Mouse (Mus musculus) limb, embryonic 13.5 days (tissue): Measurements from ENCODE around the gene Met. TPM values are rescaled to one million over a fixed set of nuclear protein-coding genes. Genes with fewer than 3 reads are reported as not detected.

Experiments used
- ATAC-seq: fragments of 200-750 bp; cut with Nextera tagmentation; 2 replicates; pipeline ENCODE4 v1.8.0; 2017; ENCODE audit warnings: low read depth, moderate number of reproducible peaks, moderate TSS enrichment; ENCODE audit not compliant: low FRiP score
- H3K27ac ChIP-seq: fragments of 300-500 bp; sonication (generic); 2 replicates; pipeline ENCODE4 v1.5.1; 2015; ENCODE audit warnings: inconsistent platforms, mild to moderate bottlenecking, moderate library complexity
- H3K27me3 ChIP-seq: fragments of 300-500 bp; sonication (generic); 2 replicates; pipeline ENCODE4 v1.6.1; 2015; ENCODE audit warnings: mild to moderate bottlenecking, inconsistent platforms
- H3K36me3 ChIP-seq: fragments of 300-500 bp; sonication (generic); 2 replicates; pipeline ENCODE4 v1.6.1; 2015; ENCODE audit warnings: inconsistent platforms, mild to moderate bottlenecking, moderate library complexity
- H3K4me1 ChIP-seq: fragments of 300-500 bp; sonication (generic); 2 replicates; pipeline ENCODE4 v1.6.1; 2015; ENCODE audit warnings: inconsistent platforms
- H3K4me2 ChIP-seq: fragments of 300-500 bp; sonication (generic); replicated peaks from 2 replicates; pipeline ENCODE4 v1.6.1; 2015; ENCODE audit warnings: inconsistent platforms, mild to moderate bottlenecking, moderate library complexity
- H3K4me3 ChIP-seq: fragments of 300-500 bp; sonication (generic); 2 replicates; pipeline ENCODE4 v1.5.1; 2015; ENCODE audit warnings: moderate library complexity, mild to moderate bottlenecking, inconsistent platforms
- H3K9ac ChIP-seq: fragments of 300-500 bp; sonication (generic); 2 replicates; pipeline ENCODE4 v1.6.1; 2015; ENCODE audit warnings: mild to moderate bottlenecking, inconsistent platforms
- H3K9me3 ChIP-seq: fragments of 300-500 bp; sonication (generic); 2 replicates; pipeline ENCODE4 v1.6.1; 2016; ENCODE audit warnings: inconsistent platforms
- WGBS: fragments of 180-500 bp; shearing (Covaris S2); methylation state at CpG from one replicate; pipeline ENCODE4 v1.1.7; 2015; 5-methylcytosine and 5-hydroxymethylcytosine counted together
- polyA plus RNA-seq: library from polyadenylated mRNA; unstranded; fragments of >200 nt; fragmentation: Nextera tagmentation; extraction: Ambion mirVana; gene quantifications from 2 replicates; pipeline ENCODE4 v1.2.1, GENCODE M21; 2015

Met gene
- polyA plus RNA-seq = 3.9 and 4.4 TPM in 2 replicates

DNA sequence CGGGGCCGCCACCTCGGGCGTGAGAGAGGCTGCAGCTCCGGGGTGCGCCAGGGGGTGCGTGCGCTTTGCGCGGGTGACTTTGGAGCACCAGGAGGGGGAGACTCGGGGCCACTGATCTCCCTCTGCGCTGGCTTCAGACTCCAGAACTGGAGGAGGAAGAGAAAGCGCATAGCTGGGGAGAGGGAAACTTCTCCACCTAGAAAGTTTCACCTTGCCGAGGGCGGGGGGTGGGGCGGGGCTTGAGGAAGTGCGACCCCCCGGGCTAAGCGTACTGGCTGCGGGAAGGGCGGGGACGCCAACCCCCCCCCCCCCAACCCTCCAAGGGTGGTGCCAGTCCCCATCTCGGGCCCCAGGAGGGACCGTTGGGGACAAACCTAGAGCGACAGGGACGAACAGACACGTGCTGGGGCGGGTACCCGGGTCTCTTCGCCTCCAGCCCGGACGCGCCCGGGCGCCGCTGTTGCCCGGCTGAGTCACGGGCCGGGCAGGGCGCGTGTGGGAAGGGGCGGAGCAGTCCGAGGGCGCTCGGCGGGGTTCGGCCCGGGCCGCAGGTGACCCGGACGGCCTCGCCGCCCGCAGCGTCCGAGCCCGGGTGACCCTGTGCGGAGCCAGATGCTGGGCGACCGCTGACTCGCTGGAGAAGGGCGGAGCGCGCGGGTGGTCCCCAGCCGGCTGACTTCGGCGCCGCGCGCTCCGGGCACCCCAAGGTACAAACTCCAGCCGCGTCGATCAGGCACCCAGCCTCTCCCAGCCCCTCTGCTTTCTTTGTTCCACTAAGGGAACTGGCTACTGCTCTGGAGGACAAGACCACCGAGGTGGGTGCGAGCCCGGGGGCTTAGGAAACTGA lies at the start of gene Met:
Gene Met, plus strand, starts transcription at position 367 of the 847 bp plus-strand sequence.
- no peaks in the 10 kb centered on the region for H3K9me3 ChIP-seq
- H3K27me3 ChIP-seq = peaks cover 49% of the 10 kb centered on the region
- peak; percentile 83 for ATAC-seq
- peak within 1 kb of the TSS; percentile 60 for H3K9ac ChIP-seq
- no peaks in the 10 kb centered on the region for H3K36me3 ChIP-seq
- peak within 1 kb of the TSS; percentile 67 for H3K4me3 ChIP-seq
- WGBS = under 1% methylated on average over 53 of the region's 78 CpGs
- peak within 1 kb of the TSS; percentile 89 for H3K4me2 ChIP-seq
- H3K4me1 ChIP-seq = peaks cover 10% of the 10 kb centered on the region
- H3K27ac ChIP-seq = no peak within 1 kb of the TSS

DNA sequence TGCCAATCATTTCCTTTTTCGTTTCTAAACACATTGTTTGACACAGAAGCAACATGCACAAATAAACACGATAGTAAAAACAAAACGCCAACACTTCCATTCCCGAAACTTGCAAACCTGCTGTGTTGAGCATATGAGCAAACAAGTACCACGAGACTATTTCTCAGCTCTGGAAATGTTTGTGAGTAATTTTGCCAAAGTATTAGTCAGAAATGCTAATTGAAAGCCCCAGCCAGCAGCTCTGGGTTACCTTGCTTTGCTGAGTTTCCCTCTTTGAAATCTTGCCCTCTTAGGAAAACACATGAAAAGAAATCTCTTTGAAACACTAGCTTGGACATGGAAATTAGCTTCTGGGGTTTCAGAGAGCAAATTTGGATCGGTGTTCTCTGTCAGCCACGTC lies 45.4 kb upstream of the Met start:
- H3K4me1 ChIP-seq = no peaks in the 10 kb centered on the region
- H3K9me3 ChIP-seq = no peaks in the 10 kb centered on the region
- no peak overlapping the region for H3K27ac ChIP-seq
- no peak overlapping the region for H3K4me2 ChIP-seq
- ATAC-seq = no peak
- no peaks in the 10 kb centered on the region for H3K36me3 ChIP-seq
- no peak overlapping the region for H3K9ac ChIP-seq
- WGBS = 71% methylated on average over 7 of the region's 7 CpGs
- no peaks in the 10 kb centered on the region for H3K27me3 ChIP-seq
- no peak overlapping the region for H3K4me3 ChIP-seq

DNA sequence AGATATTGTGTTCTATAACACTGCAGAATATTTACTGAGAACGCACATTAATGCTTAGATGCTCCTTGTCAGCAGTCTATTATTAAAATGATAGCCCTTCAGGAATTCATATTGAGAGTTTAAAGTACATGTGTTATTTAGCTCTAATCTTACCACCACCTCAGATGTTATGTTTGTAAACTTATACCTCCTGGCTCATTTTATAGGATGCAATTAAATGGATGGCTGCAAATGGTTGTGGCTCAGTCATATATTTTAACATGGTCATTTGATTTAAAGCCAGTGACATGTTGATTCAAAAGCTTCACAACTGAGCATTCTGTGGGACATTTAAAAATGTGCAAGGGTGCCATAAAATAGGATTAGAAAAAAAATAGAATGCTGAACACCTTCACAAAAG lies 41.2 kb upstream of the Met start:
- Histone ChIP-seq H3K4me2 (no peak overlapping the region), H3K36me3 (no peaks in the 10 kb centered on the region), H3K27ac (no peak overlapping the region), H3K4me3 (no peak overlapping the region), H3K9me3 (no peaks in the 10 kb centered on the region), H3K27me3 (no peaks in the 10 kb centered on the region), H3K9ac (no peak overlapping the region), H3K4me1 (no peaks in the 10 kb centered on the region)
- 52% methylated on average over 1 of the region's 1 CpGs for WGBS
- ATAC-seq = no peak

DNA sequence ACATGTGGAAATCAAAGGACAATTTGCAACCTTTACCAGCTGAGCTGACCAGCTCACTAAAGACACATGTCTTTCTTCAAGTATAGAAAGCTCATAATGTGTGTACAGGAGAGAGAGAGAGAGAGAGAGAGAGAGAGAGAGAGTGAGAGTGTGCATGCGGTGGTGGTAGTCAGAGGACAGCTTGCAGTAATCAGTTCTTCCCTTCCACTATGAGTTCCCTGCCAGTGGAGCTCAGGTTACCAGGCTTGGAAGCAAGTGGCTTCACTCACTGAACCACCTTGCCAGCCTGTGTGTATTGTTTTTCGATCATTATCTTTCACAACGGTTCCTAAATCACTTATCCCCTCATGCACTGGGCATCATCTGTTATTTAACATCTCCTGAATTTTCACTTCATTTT lies 34.6 kb upstream of the Met start:
- peak; percentile 67 for ATAC-seq
- Histone ChIP-seq H3K27ac (no peak overlapping the region), H3K9ac (no peak overlapping the region), H3K9me3 (no peaks in the 10 kb centered on the region), H3K36me3 (no peaks in the 10 kb centered on the region), H3K4me3 (no peak overlapping the region), H3K4me1 (no peaks in the 10 kb centered on the region), H3K4me2 (no peak overlapping the region), H3K27me3 (no peaks in the 10 kb centered on the region)
- 44% methylated on average over 3 of the region's 3 CpGs for WGBS

DNA sequence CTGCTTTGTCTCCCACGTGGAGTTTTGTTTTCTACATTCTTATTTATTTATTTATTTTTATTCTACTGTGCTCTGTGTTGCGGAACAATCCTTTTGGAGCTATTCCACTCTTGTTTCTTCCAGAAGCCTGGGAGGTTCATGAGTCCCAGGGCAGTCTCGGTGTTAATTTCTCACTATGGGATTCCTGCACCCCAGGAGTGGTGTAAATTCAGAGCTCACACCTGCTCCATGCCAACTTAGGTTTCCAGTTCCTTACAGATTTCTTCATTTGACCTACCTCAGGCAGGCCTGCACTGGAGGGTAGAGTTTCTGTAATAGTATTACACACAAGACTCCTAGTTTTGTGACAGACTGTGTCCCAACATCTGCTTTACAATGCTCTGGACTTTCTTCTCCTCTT lies 34.0 kb upstream of the Met start:
- Histone ChIP-seq H3K4me3 (no peak overlapping the region), H3K27me3 (no peaks in the 10 kb centered on the region), H3K36me3 (no peaks in the 10 kb centered on the region), H3K27ac (no peak overlapping the region), H3K9ac (no peak overlapping the region), H3K9me3 (no peaks in the 10 kb centered on the region), H3K4me1 (no peaks in the 10 kb centered on the region), H3K4me2 (no peak overlapping the region)
- peak; percentile 72 for ATAC-seq
- WGBS = 50% methylated on average over 3 of the region's 3 CpGs

DNA sequence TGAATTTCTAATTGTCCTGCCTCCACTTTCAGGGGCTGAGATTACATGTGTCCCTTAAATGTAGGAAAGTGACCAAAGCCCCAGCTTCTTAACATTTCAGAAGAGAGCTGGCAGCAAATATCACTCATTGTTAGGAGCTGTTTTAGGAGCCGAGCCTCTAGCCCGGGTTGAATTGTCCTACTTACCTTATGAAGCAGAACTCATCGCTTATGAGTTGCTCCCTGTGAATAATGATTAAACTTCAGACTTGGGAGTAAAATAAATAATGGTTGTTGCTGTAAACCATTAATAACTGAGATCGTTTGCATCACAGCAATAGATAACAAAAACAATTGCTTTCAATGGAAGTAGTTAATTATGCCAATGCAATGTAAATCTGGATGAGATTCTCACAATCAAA lies 20.3 kb upstream of the Met start:
- Histone ChIP-seq H3K36me3 (no peaks in the 10 kb centered on the region), H3K4me1 (no peaks in the 10 kb centered on the region), H3K27me3 (no peaks in the 10 kb centered on the region), H3K4me2 (no peak overlapping the region), H3K9ac (no peak overlapping the region), H3K4me3 (no peak overlapping the region), H3K9me3 (no peaks in the 10 kb centered on the region), H3K27ac (no peak overlapping the region)
- WGBS = 88% methylated on average over 4 of the region's 4 CpGs
- ATAC-seq = no peak

DNA sequence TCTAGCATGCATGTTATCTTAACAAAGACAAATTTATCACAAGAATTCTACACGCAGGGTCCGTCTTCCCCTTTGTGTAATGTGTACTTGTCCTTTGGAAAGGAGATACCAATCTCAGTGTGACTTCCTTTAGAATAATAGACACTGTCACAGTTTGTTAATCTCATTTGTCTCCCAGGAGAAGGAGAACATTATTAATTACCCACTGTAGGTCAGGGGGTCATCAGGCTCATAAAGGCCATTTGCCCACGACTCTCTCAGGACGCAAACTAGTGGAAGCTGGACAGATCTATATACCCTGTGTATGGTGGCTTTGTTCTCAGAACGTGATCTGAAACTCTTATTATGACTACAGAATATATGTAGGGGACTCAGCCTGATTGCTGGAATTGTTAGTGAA lies 12.3 kb upstream of the Met start:
- Histone ChIP-seq H3K27ac (no peak overlapping the region), H3K4me1 (no peaks in the 10 kb centered on the region), H3K27me3 (no peaks in the 10 kb centered on the region), H3K4me2 (no peak overlapping the region), H3K9ac (no peak overlapping the region), H3K36me3 (no peaks in the 10 kb centered on the region), H3K9me3 (no peaks in the 10 kb centered on the region), H3K4me3 (no peak overlapping the region)
- ATAC-seq = no peak
- WGBS = 51% methylated on average over 5 of the region's 5 CpGs

DNA sequence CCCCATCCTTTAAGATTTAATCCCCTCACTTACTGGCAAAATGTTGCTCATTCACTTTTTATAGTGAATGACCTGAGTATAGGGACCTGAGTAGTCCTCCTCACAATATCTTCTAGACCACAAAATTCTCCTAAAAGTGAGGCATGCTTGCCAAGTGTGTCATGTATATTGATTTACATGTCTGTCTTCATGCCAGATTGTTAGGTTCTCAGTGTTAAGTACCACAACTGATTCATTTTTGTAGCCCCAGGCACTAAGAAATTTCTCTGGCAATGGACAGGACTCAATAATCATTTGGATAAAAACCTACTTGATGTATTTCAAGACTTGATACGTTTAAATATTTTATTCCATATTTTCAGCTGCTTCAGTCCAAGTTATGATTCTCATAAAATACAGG lies 8.5 kb upstream of the Met start:
- 87% methylated on average over 1 of the region's 1 CpGs for WGBS
- H3K27ac ChIP-seq = no peak overlapping the region
- no peak for ATAC-seq
- H3K27me3 ChIP-seq = no peaks in the 10 kb centered on the region
- no peak overlapping the region for H3K4me3 ChIP-seq
- no peaks in the 10 kb centered on the region for H3K9me3 ChIP-seq
- no peaks in the 10 kb centered on the region for H3K4me1 ChIP-seq
- no peak overlapping the region for H3K9ac ChIP-seq
- H3K4me2 ChIP-seq = no peak overlapping the region
- H3K36me3 ChIP-seq = no peaks in the 10 kb centered on the region

DNA sequence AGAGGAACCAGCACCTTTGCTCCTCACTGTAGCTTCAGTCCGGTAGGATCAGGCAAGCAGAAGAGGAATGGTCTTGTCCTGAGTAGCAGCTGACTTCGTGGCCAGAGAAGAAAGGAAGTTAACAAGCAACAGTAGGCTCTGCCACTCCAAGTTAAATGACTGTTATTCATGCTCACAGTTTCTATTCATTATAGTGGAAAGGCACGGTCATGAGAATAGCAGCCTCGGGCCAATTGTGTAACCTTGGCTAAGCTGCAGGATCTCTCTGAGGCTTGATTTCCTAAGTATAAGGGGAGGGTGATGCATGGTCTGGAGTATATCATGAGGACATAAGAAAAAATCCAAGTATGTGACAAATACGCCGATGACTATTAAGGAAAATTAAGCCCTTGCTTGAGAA lies 4.0 kb upstream of the Met start:
- Histone ChIP-seq H3K4me2 (no peak overlapping the region), H3K9me3 (no peaks in the 10 kb centered on the region), H3K9ac (no peak overlapping the region), H3K27me3 (peaks cover 24% of the 10 kb centered on the region), H3K4me3 (no peak overlapping the region), H3K27ac (no peak overlapping the region), H3K4me1 (peaks cover 8% of the 10 kb centered on the region), H3K36me3 (no peaks in the 10 kb centered on the region)
- no peak for ATAC-seq
- WGBS = 72% methylated on average over 6 of the region's 6 CpGs

DNA sequence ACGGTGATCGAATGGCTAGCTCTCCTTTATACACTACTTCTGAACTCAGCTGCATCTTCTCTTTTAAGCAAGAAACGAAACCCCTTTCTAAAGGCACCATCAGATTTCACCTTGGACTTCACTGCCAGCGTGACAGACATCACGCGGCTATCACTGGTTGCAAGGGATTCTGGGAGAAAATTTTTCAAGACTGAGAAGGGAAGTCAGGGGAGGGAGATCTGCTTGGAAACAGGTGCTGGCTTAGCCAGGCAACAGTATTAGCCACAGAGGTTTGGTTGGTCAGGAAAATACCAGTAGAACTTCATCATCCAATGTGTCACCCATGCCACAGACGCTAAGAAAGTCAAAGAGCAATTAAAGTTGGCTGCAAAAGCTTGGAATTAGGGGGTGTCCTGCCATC lies 2.2 kb upstream of the Met start:
- Histone ChIP-seq H3K9ac (no peak overlapping the region), H3K4me1 (peaks cover 10% of the 10 kb centered on the region), H3K4me2 (no peak overlapping the region), H3K27ac (no peak overlapping the region), H3K36me3 (no peaks in the 10 kb centered on the region), H3K27me3 (peaks cover 40% of the 10 kb centered on the region), H3K9me3 (no peaks in the 10 kb centered on the region), H3K4me3 (no peak overlapping the region)
- ATAC-seq = no peak
- WGBS = 63% methylated on average over 7 of the region's 7 CpGs

DNA sequence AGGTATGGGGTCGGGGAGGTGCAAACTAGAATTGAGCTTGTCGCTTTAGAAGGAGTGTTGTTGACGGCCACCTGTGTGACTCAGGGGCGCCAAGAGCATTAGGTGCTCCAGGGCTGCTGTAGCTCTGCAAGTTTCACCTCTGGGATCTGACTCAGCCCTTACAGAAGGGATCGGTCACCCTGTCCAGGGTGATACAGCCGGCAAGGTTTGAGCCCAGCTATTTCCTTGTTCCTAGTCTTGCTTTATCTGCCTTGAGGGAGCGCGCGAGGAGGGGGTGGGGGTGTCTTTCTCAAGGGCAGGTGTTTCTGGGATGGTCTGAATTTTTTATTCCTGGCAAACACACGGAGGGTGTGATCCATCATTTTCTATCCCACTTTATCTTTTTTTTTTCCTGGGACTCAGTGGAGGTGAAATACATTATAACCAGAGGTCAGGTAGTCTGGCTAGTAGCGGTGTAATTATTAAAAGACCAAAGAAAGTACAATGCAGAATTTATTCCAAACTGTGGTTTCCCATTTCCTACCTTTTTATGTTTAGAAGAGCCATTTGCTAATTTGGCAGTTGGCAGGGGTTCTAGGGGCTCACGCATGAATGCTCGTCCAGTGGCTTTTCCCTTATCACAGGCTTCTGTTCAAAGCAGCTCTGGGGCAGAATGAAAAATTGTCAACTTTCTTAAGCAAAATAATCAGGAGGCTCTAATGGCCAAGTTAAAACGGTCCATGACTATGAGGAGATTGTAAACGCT lies 853 bp downstream of the Met start:
- no peak overlapping the region for H3K27ac ChIP-seq
- H3K9ac ChIP-seq = peak overlapping the region; percentile 60
- H3K4me3 ChIP-seq = peak overlapping the region; percentile 67
- ATAC-seq = no peak
- H3K9me3 ChIP-seq = no peaks in the 10 kb centered on the region
- peaks cover 10% of the 10 kb centered on the region for H3K4me1 ChIP-seq
- H3K36me3 ChIP-seq = no peaks in the 10 kb centered on the region
- peak overlapping the region; percentile 89 for H3K4me2 ChIP-seq
- 9% methylated on average over 15 of the region's 15 CpGs for WGBS
- peaks cover 49% of the 10 kb centered on the region for H3K27me3 ChIP-seq

DNA sequence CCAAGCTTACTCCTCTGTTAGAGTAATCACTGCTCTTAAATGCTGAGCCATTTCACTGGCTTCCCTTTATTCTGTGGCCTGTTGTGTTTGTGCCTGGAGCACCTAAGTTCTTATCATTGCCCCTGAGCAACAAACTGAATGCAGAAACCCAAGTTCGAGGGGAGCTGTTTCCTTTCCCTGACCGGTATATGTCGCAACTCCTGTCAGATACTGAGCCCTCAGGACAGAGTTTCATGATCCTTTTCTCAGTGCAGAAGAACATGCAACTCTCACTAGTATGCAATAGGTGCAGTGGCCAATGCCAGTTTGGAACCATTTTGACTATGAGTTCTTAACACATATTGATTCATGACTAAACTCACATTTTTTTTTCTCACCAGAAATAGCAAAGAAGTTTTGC lies 2.9 kb downstream of the Met start:
- ATAC-seq = no peak
- Histone ChIP-seq H3K4me2 (peak overlapping the region; percentile 27), H3K9ac (no peak overlapping the region), H3K9me3 (no peaks in the 10 kb centered on the region), H3K27ac (no peak overlapping the region), H3K4me1 (peaks cover 10% of the 10 kb centered on the region), H3K27me3 (peaks cover 41% of the 10 kb centered on the region), H3K36me3 (no peaks in the 10 kb centered on the region), H3K4me3 (no peak overlapping the region)
- 66% methylated on average over 3 of the region's 3 CpGs for WGBS
